Mouse (Mus musculus): ENCODE results near the gene Gyg. TPM values are rescaled to one million over a fixed set of nuclear protein-coding genes. Genes with fewer than 3 reads are reported as not detected.

Gyg gene
- polyA plus RNA-seq, 1 experiment, result 29.2 TPM

GRCm38 (mm10) chr3:20119686-20120244, 35.4 kb downstream of the Gyg start:
- H3K27ac ChIP-seq (ENCODE audit: insufficient read depth, low read depth, low read length), result no peak overlapping the region
- H3K27me3 ChIP-seq (replicated peaks; ENCODE audit: control insufficient read depth, insufficient read depth, low read length), result no peaks in the 10 kb centered on the region
- WGBS, result 65% methylated on average over 4 of the region's 4 CpGs
- DNase-seq, result no peak
- no peaks in the 10 kb centered on the region for H3K4me1 ChIP-seq (ENCODE audit: control insufficient read depth, insufficient read depth, low read length)
- no peaks in the 10 kb centered on the region; the same call in 1 of the 2 replicates for H3K36me3 ChIP-seq (ENCODE audit: control insufficient read depth, insufficient read depth, low read length)
- TF ChIP-seq POLR2A (IDR thresholded peaks at IDR 0.05; ENCODE audit: low read depth, low read length), result no peak
- TF ChIP-seq CTCF (conservative IDR thresholded peaks at IDR 0.05; ENCODE audit: insufficient read depth, insufficient read length, low read depth, low read length), result no peak
- no peak overlapping the region for H3K4me3 ChIP-seq (ENCODE audit: insufficient read depth, low read depth, low read length)

DNA sequence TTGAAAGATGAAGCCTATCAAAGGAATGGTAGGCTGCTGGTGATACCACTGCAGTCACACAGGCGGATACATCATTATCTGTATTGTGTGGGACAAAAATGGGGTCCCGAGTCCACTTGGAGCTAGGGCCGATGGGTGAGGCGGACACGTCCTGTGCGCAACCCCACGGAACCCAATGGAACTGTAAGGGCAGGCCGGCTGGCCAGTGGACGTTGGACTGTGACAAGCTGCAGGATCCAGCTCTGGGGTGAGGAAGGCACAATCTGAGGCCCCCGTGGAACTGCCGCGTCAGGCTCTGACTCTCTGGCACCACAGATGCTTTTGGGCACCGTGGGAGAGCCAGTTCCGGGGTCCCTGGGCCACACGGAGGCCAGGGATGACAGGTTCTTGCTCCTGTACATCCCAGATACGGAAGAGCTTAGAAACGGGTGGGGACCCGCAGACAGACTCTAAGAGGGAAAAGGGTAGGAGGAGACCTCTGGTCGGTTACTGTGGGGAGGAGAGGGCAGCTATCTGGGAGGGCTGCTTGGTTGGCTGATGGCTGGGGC, 36.0 kb downstream of the Gyg start:
- Histone ChIP-seq H3K4me1 (ENCODE audit: control insufficient read depth, insufficient read depth, low read length) (no peaks in the 10 kb centered on the region), H3K27me3 (replicated peaks; ENCODE audit: control insufficient read depth, insufficient read depth, low read length) (no peaks in the 10 kb centered on the region), H3K4me3 (ENCODE audit: insufficient read depth, low read depth, low read length) (no peak overlapping the region), H3K36me3 (ENCODE audit: control insufficient read depth, insufficient read depth, low read length) (no peaks in the 10 kb centered on the region; the same call in 1 of the 2 replicates), H3K27ac (ENCODE audit: insufficient read depth, low read depth, low read length) (no peak overlapping the region)
- 85% methylated on average over 19 of the region's 19 CpGs for WGBS
- DNase-seq, result no peak
- no peak for TF ChIP-seq CTCF (conservative IDR thresholded peaks at IDR 0.05; ENCODE audit: insufficient read depth, insufficient read length, low read depth, low read length)
- TF ChIP-seq POLR2A (IDR thresholded peaks at IDR 0.05; ENCODE audit: low read depth, low read length), result no peak

DNA sequence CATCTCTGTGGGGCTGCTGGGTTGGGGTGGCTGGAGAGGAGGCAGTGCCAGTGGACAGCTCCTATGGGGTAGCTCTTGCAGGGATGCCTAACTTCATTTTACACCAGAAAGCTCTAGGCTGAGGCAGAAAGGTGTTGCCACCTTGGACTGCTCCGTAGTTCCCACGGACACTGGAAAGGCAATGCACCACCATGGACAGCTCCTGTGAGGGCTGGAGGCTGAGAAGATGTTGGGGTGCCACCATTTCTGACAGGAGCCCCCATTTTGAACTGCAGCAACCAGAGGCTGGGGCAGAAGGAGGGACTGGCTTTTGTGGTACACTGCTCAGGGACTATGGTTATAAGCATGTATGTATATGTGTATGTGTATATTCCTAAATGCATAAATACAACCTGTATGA, 43.2 kb downstream of the Gyg start:
- TF ChIP-seq CTCF (conservative IDR thresholded peaks at IDR 0.05; ENCODE audit: insufficient read depth, insufficient read length, low read depth, low read length) (no peak), POLR2A (IDR thresholded peaks at IDR 0.05; ENCODE audit: low read depth, low read length) (no peak)
- no peaks in the 10 kb centered on the region for H3K27me3 ChIP-seq (replicated peaks; ENCODE audit: control insufficient read depth, insufficient read depth, low read length)
- no peak overlapping the region for H3K4me3 ChIP-seq (ENCODE audit: insufficient read depth, low read depth, low read length)
- H3K27ac ChIP-seq (ENCODE audit: insufficient read depth, low read depth, low read length), result no peak overlapping the region
- H3K36me3 ChIP-seq (ENCODE audit: control insufficient read depth, insufficient read depth, low read length), result no peaks in the 10 kb centered on the region; the same call in 1 of the 2 replicates
- no peaks in the 10 kb centered on the region for H3K4me1 ChIP-seq (ENCODE audit: control insufficient read depth, insufficient read depth, low read length)
- WGBS, result 95% methylated on average over 2 of the region's 2 CpGs
- DNase-seq, result no peak

DNA sequence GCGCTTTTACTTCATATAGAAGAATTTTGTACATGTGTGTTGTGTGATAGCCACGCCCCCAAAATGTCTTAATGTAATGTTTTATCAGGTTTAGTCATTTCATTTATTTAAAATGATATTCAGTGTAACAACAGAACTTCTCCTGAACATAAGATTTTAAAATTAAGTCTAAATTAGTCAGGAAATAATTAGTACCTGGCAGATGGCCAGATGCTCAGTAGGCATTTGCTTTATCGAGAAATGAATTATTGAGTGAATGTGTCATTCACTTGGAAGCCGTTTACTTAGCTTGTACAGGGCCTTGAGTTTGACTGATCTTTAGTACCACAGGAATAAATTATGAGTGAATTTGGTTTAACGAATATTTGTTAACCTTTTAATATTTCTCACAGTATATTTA, 46.2 kb downstream of the Gyg start:
- 82% methylated on average over 5 of the region's 5 CpGs for WGBS
- TF ChIP-seq CTCF (conservative IDR thresholded peaks at IDR 0.05; ENCODE audit: insufficient read depth, insufficient read length, low read depth, low read length), result no peak
- no peak for TF ChIP-seq POLR2A (IDR thresholded peaks at IDR 0.05; ENCODE audit: low read depth, low read length)
- no peak for DNase-seq
- no peaks in the 10 kb centered on the region for H3K4me1 ChIP-seq (ENCODE audit: control insufficient read depth, insufficient read depth, low read length)
- H3K36me3 ChIP-seq (ENCODE audit: control insufficient read depth, insufficient read depth, low read length), result no peaks in the 10 kb centered on the region; the same call in 1 of the 2 replicates
- H3K27me3 ChIP-seq (replicated peaks; ENCODE audit: control insufficient read depth, insufficient read depth, low read length), result no peaks in the 10 kb centered on the region
- no peak overlapping the region for H3K4me3 ChIP-seq (ENCODE audit: insufficient read depth, low read depth, low read length)
- H3K27ac ChIP-seq (ENCODE audit: insufficient read depth, low read depth, low read length), result no peak overlapping the region

DNA sequence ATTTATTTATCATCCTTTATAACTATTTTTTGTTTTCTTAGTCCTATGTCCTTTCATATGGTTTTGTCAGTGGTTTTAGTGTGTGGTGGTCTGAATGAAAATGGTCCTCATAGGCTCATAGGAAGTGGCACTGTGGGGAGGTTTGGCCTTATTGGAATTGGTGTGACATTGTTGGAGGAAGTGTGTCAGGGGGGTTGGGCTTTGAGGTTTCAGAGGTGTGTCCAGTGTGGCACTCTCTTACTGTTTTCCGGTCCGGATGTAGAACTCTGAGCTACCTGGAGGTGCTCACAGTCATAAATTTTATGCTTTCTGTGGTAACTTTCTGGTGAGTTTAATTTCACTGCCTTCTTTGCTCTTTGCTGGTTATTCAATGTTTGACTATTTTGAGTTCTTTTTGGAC, 50.3 kb downstream of the Gyg start:
- H3K36me3 ChIP-seq (ENCODE audit: control insufficient read depth, insufficient read depth, low read length), result no peaks in the 10 kb centered on the region; the same call in 1 of the 2 replicates
- no peak overlapping the region for H3K27ac ChIP-seq (ENCODE audit: insufficient read depth, low read depth, low read length)
- WGBS, result 80% methylated on average over 2 of the region's 2 CpGs
- H3K27me3 ChIP-seq (replicated peaks; ENCODE audit: control insufficient read depth, insufficient read depth, low read length), result no peaks in the 10 kb centered on the region
- no peak overlapping the region for H3K4me3 ChIP-seq (ENCODE audit: insufficient read depth, low read depth, low read length)
- TF ChIP-seq CTCF (conservative IDR thresholded peaks at IDR 0.05; ENCODE audit: insufficient read depth, insufficient read length, low read depth, low read length) (no peak), POLR2A (IDR thresholded peaks at IDR 0.05; ENCODE audit: low read depth, low read length) (no peak)
- no peaks in the 10 kb centered on the region for H3K4me1 ChIP-seq (ENCODE audit: control insufficient read depth, insufficient read depth, low read length)
- no peak for DNase-seq

DNA sequence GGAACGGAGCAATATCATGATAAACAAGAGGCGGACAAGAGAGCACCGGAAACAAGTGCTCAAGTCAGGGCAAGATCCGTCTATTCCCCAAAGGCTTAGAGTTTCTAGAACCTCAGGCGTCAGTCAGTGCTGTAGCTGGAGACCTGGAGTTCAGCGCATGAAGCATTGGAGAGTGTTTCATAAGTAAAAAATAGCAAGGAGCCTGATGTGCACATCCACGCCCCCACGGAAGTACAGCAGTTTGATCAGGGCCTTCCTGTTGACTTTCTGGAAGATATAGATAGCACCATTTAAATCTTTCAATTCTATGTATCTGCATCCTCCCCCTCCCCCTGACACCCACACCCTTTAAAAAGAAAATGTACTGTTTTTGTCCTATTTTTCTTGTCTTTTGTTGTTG, 50.8 kb downstream of the Gyg start:
- H3K27ac ChIP-seq (ENCODE audit: insufficient read depth, low read depth, low read length), result no peak overlapping the region
- H3K4me1 ChIP-seq (ENCODE audit: control insufficient read depth, insufficient read depth, low read length), result no peaks in the 10 kb centered on the region
- H3K4me3 ChIP-seq (ENCODE audit: insufficient read depth, low read depth, low read length), result no peak overlapping the region
- WGBS, result 85% methylated on average over 8 of the region's 8 CpGs
- no peaks in the 10 kb centered on the region for H3K27me3 ChIP-seq (replicated peaks; ENCODE audit: control insufficient read depth, insufficient read depth, low read length)
- no peak for TF ChIP-seq CTCF (conservative IDR thresholded peaks at IDR 0.05; ENCODE audit: insufficient read depth, insufficient read length, low read depth, low read length)
- no peak for TF ChIP-seq POLR2A (IDR thresholded peaks at IDR 0.05; ENCODE audit: low read depth, low read length)
- no peaks in the 10 kb centered on the region; the same call in 1 of the 2 replicates for H3K36me3 ChIP-seq (ENCODE audit: control insufficient read depth, insufficient read depth, low read length)
- no peak for DNase-seq

DNA sequence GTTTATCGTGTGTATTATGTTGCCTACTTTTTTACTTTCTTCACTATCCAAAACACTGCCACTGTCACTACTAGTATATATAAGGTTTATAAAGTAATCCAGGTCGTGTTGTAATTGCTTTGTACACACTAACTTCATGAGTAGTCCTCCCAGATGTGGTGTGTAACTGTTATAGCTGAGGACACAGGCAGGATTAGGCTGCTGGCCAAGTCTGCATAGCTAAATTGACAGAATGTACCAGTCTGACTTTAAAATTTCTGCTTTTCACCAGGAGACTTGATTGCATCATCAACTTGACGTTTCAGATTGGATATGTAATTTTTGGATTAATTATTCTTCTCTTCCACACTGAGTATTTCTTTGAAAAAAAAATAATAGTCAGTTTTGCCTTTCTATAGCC, 51.3 kb downstream of the Gyg start:
- Histone ChIP-seq H3K27me3 (replicated peaks; ENCODE audit: control insufficient read depth, insufficient read depth, low read length) (no peaks in the 10 kb centered on the region), H3K36me3 (ENCODE audit: control insufficient read depth, insufficient read depth, low read length) (no peaks in the 10 kb centered on the region; the same call in 1 of the 2 replicates), H3K27ac (ENCODE audit: insufficient read depth, low read depth, low read length) (no peak overlapping the region), H3K4me1 (ENCODE audit: control insufficient read depth, insufficient read depth, low read length) (no peaks in the 10 kb centered on the region), H3K4me3 (ENCODE audit: insufficient read depth, low read depth, low read length) (no peak overlapping the region)
- TF ChIP-seq CTCF (conservative IDR thresholded peaks at IDR 0.05; ENCODE audit: insufficient read depth, insufficient read length, low read depth, low read length) (no peak), POLR2A (IDR thresholded peaks at IDR 0.05; ENCODE audit: low read depth, low read length) (no peak)
- DNase-seq, result no peak
- WGBS, result 70% methylated on average over 3 of the region's 3 CpGs
